ENCODE assay signal across 28 mouse cellular contexts in the genomic region with DNA sequence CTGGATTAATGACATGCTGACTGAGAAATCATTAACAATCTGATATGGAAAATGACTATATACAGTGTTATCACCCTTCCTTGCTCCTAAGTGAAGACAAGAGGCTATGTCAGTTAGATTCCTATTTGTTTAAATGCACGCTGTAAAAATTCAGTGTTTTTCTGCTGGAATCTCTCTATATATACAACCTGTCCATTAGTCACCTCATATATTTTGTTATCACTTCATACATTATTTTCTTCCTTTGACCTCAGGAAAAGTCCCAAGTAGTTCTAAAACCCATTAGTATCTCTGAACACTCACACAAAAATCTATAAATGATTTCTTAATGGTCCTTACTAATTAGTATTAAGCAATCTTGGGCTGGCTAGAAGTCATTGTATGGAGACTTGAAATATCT.
"Had no signal": no experiment of that assay in that cellular context is flagged by ENCODE, and none has a peak within 500 bp of the region (broad histone marks: within the 10 kb centered on the region; RNA-seq: fewer than 3 reads in every experiment).

No protein-coding gene starts in this region.

- H3K27ac ChIP-seq: embryonic facial prominence, embryonic 10.5 days; embryonic facial prominence, embryonic 12.5 days; embryonic facial prominence, embryonic 13.5 days; embryonic facial prominence, embryonic 15.5 days; forebrain, embryonic 10.5 days; forebrain, embryonic 12.5 days; forebrain, embryonic 13.5 days; forebrain, embryonic 15.5 days; gastrocnemius, adult 2 months had no signal

- DNase-seq: cerebellum, adult 18-20 months; cerebellum, adult 2 months; cerebellum, adult 8-10 months; cerebellum, adult 9-10 months; cerebellum, adult 9-11 months; cerebellum, postnatal 10 days; cerebellum, postnatal 14 days; cerebellum, postnatal 25 days; cerebellum, postnatal 36 days; embryo, embryonic 11 days; forebrain, postnatal 0 days; gastrocnemius, adult 2 months; gastrocnemius, postnatal 10 days; gastrocnemius, postnatal 14 days; gastrocnemius, postnatal 25 days; gastrocnemius, postnatal 36 days; heart, adult 11 months had no signal

- H3K9ac ChIP-seq: embryonic facial prominence, embryonic 12.5 days; embryonic facial prominence, embryonic 13.5 days; embryonic facial prominence, embryonic 15.5 days; forebrain, embryonic 12.5 days; forebrain, embryonic 13.5 days; forebrain, embryonic 15.5 days; forebrain, postnatal 0 days had no signal

- H3K27me3 ChIP-seq: embryonic facial prominence, embryonic 12.5 days; embryonic facial prominence, embryonic 13.5 days; embryonic facial prominence, embryonic 15.5 days; forebrain, embryonic 12.5 days; forebrain, embryonic 13.5 days; forebrain, embryonic 15.5 days had no signal

- H3K4me3 ChIP-seq: embryonic facial prominence, embryonic 10.5 days; embryonic facial prominence, embryonic 12.5 days; embryonic facial prominence, embryonic 13.5 days; embryonic facial prominence, embryonic 15.5 days; erythroblast, embryonic 14.5 days; forebrain, embryonic 10.5 days; forebrain, embryonic 12.5 days; forebrain, embryonic 13.5 days; forebrain, embryonic 15.5 days; gastrocnemius, adult 2 months had no signal

- H3K4me1 ChIP-seq: embryonic facial prominence, embryonic 10.5 days; embryonic facial prominence, embryonic 12.5 days; embryonic facial prominence, embryonic 13.5 days; embryonic facial prominence, embryonic 15.5 days; forebrain, embryonic 10.5 days; forebrain, embryonic 12.5 days; forebrain, embryonic 13.5 days; forebrain, embryonic 15.5 days had no signal

- ATAC-seq: forebrain, embryonic 13.5 days; forebrain, embryonic 14.5 days; forebrain, embryonic 15.5 days; forebrain, embryonic 16.5 days; forebrain, postnatal 0 days had no signal

- H3K4me2 ChIP-seq: embryonic facial prominence, embryonic 12.5 days; embryonic facial prominence, embryonic 13.5 days; embryonic facial prominence, embryonic 15.5 days; forebrain, embryonic 12.5 days; forebrain, embryonic 13.5 days; forebrain, embryonic 15.5 days had no signal

- H3K9me3 ChIP-seq: embryonic facial prominence, embryonic 10.5 days; embryonic facial prominence, embryonic 12.5 days; embryonic facial prominence, embryonic 13.5 days; embryonic facial prominence, embryonic 15.5 days; forebrain, embryonic 10.5 days; forebrain, embryonic 12.5 days; forebrain, embryonic 13.5 days; forebrain, embryonic 15.5 days had no signal

- H3K36me3 ChIP-seq: embryonic facial prominence, embryonic 10.5 days; embryonic facial prominence, embryonic 12.5 days; embryonic facial prominence, embryonic 13.5 days; embryonic facial prominence, embryonic 15.5 days; forebrain, embryonic 10.5 days; forebrain, embryonic 12.5 days; forebrain, embryonic 15.5 days had no signal
